Mouse (Mus musculus) mouse trophoblast stem cell (cell line): ENCODE measurements around the gene Rufy2.

Experiments
- in situ Hi-C, 2 experiments: fragments of 300-500 bp; cut with MseI, MboI; formaldehyde crosslinking; loops; 2 replicates in 1 of 2; 3 replicates in 1 of 2; pipeline ENCODE4 v1.15.1; 2025

Rufy2 gene

DNA sequence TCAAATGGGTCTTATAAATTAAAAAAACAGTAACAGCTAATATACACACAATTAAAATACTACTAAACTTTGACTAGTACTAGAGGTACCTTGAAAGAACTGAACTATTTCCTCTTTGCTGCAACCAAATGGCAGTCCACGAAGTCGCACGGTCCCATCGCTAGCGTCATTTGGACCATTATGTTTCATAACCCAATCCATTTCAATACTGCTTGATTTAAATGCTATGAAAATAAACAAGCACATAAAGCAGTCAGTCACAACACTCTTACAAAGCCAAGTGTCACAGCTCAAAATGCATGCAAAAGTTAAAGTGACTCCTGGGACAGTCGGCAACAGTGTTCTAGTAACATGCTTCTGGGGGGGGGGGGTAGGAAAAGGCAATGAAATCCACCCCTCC, 39.3 kb downstream of the Rufy2 start:
- in situ Hi-C loops: no loop called here

DNA sequence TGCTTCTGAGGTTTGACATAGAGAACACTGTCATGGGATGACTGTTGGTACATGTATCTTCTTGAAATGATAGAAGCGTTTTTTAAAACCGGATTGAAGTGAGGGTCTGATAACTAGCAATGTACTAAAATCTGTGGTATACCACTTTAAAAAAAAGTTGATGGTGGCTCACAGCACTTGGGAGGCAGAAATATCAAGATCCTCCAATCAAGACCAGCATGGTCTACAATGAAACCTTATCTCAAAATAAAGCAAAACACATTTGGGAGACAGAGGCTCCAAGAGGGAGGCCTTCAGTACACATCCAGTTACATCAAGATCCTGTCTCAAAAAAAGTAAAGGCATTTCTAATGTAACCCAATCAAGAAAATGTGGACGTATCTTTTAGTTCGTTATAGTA, 41.7 kb downstream of the Rufy2 start:
- in situ Hi-C loops: no loop called here

- in situ Hi-C loops: no loop called here
Measured at GRCm38 (mm10) chr10:63022541-63023120, 42.6 kb downstream of the Rufy2 start.

DNA sequence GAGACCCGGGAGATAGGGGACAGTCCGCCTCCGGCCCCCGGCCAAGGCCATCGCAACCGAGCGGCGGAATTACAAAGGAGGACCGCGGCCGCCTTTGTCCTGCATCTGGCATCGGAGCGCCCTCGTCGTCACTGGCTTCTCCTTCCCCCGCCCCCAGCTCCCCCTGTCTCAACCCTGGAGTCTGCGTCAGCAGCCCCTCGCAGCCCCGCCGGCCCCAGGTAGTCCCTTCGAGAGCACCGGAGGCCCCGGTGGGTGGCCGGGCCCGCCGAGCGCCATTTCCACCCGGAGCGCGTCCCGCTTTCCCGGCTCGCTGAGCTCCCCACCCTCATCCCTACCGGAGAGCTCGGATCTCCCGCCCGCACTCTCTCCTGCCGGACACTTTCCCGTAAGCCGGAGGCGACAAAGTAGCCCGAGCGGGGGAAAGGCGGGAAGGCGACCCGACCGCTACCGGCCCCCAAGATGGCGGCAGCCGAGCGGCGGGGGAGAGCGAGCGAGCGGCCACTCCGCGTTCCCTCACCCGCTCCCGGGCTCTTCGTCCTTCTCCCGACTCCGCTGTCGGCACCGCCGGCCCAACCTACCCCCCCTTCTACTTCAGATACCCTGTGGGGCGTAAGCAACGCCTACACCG, 43.2 kb downstream of the Rufy2 start:
- in situ Hi-C loops: no loop called here

- in situ Hi-C loops: no loop called here
Measured at GRCm38 (mm10) chr10:63023749-63024579, 43.9 kb downstream of the Rufy2 start, which contains the start of the genes Hnrnph3 and Pbld2. Hnrnph3 (minus strand) TSS chr10:63024217. Pbld2 (plus strand) TSS chr10:63024315.

GRCm38 (mm10) chr10:63024580-63024910, 44.5 kb downstream of the Rufy2 start:
- in situ Hi-C loops: no loop called here

DNA sequence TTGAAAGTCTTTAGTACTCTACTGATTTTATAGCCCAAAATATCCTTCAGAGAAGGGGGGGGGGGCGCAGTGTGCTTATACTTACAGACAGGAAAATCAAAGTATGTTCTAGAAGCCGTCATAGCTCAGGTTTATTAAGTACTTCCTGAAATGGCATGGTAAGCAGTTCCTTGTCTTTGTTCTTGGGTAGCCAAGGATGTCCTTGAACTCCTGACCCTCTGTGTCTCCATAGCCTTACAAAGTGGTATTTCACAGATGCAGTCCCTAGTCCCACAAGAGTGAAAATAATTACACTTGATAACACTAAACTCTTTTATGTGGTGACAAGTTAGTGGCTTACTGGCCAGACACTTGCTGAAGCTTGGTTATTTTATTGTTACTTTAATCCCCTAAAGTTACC, 45.0 kb downstream of the Rufy2 start:
- in situ Hi-C loops: no loop called here

DNA sequence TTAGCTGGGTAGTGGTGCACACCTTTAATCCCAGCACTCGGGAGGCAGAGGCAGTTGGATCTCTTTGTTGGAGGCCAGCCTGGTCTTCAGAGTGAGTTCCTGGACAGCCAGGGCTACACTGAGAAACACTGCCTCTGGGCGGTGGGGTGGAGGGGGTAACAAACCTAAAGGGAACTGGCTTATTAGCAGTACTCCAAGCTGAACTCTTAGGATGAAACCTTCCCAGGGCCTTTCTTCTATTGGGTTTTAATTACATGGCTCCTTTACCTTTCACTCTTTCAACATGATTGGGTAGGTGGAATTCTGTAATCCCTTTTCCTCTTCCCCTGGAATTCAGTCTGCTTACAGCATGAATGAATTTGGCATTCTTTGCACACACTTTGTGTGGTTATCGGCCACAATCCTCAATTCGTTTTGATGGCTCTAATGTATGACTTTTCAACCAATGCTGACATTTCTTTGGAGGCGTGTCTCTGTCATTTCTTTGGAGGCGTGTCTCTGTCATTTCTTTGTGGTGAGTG, 45.5 kb downstream of the Rufy2 start:
- in situ Hi-C loops: no loop called here

GRCm38 (mm10) chr10:63026156-63026794, 46.3 kb downstream of the Rufy2 start:
- in situ Hi-C loops: no loop called here

DNA sequence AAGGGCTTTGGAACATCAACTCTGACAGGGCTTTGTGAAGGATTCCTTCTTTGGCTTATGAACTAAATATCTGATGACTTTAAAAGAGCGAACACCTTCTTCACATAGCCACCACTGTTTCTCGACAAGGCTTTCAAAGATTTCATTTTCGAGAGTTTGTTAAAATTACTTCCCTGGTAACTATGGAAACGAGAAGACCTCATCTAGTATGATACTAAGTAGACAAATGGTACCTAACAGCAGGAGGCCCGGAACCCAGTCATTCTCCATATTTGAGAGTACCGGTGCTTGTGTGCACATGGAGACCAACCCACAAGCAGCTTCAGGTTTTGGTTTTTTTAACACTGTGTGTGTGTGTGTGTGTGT, 46.8 kb downstream of the Rufy2 start:
- in situ Hi-C loops: no loop called here

- in situ Hi-C loops: no loop called here
Measured at GRCm38 (mm10) chr10:63027376-63028161, 47.5 kb downstream of the Rufy2 start.

DNA sequence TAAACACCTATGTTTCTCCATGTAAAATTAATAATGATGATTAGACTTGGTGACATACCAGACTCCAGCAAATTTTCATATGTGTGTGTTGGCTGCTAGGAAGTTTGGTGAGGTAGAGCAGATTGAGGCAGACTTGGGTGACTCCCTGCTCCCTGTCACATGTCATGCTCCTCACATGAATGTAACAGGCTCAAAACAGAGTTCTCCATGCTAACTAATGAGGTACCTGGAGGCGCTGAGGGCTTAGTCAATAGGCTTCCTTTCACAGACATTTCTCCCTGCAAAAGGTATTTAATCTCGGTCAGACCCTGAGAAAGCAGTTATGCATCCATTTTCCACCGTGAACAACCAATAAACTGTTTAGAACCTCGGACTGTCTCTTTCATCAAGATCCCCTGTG, 48.4 kb downstream of the Rufy2 start:
- in situ Hi-C loops: no loop called here

DNA sequence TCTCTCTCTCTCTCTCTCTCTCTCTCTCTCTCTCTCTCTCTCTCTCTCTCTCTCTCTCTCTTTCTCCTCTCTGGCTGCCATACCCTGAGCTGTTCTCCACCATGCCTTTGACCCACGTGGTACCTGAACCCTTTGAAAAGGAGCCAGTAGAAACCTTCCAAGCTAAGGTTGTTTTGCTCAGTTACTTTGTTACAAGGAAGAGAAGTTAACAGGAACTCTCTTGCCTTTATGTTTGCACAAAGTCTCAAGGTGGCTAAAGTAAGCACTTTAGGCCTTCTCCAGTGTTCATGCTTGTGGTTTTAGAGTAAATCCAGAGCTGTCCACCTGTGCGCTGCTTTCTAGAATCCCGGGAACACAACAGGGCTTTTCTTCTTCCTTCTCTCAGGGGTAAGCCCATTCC, 52.2 kb downstream of the Rufy2 start:
- in situ Hi-C loops: no loop called here

GRCm38 (mm10) chr10:63032956-63033355, 52.9 kb downstream of the Rufy2 start:
- in situ Hi-C loops: no loop called here

GRCm38 (mm10) chr10:63038571-63039320, 58.7 kb downstream of the Rufy2 start:
- in situ Hi-C loops: no loop called here

- in situ Hi-C loops: no loop called here
Measured at GRCm38 (mm10) chr10:63039867-63040628, 60.0 kb downstream of the Rufy2 start.

GRCm38 (mm10) chr10:63043154-63043553, 63.1 kb downstream of the Rufy2 start:
- in situ Hi-C loops: no loop called here

- in situ Hi-C loops: no loop called here
Measured at GRCm38 (mm10) chr10:63047751-63048150, 67.7 kb downstream of the Rufy2 start.

DNA sequence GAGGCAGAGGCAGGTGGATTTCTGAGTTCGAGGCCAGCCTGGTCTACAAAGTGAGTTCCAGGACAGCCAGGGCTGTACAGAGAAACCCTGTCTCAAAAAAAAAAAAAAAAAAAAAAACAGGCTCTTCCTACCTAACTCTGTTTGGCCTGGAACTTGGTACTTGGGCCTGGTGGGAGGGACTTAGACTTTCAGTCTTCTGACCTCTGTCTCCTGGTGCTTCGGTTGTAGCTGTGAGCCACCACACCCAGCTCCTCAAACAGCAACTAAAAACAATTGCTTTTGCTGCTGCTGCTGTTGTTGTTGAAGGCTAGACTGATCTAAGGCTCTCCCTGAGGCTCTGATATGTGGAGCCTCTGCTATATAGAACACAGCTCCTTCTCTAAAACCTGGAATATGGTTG, 69.1 kb downstream of the Rufy2 start:
- in situ Hi-C loops: no loop called here

- in situ Hi-C loops: no loop called here
Measured at GRCm38 (mm10) chr10:63051267-63051666, 71.2 kb downstream of the Rufy2 start.
